Mouse (Mus musculus) neural tube, embryonic 15.5 days (tissue): ENCODE data around the gene Prr12. TPM values are rescaled to one million over a fixed set of nuclear protein-coding genes. Genes with fewer than 3 reads are reported as not detected.
A peak's percentile ranks its signal among the peaks of the same experiment; 100 is the strongest.
"Not testable (repeated sequence)": the region's sequence is repeated elsewhere in the genome, so short reads cannot be mapped to it uniquely, and the experiment has no call there.

Experiments
- ATAC-seq: fragments of 200-750 bp; cut with Nextera tagmentation; 2 replicates; pipeline ENCODE4 v1.8.0; 2017; ENCODE audit warnings: mild to moderate bottlenecking, moderate TSS enrichment, moderate library complexity; ENCODE audit not compliant: low FRiP score
- H3K27ac ChIP-seq: fragments of 300-500 bp; sonication (generic); replicated peaks from 2 replicates; pipeline ENCODE4 v1.5.1; 2015; ENCODE audit warnings: mild to moderate bottlenecking, inconsistent platforms
- H3K27me3 ChIP-seq: fragments of 300-500 bp; sonication (generic); replicated peaks from 2 replicates; pipeline ENCODE4 v1.6.1; 2015; ENCODE audit warnings: inconsistent platforms
- H3K36me3 ChIP-seq: fragments of 300-500 bp; sonication (generic); 2 replicates; pipeline ENCODE4 v1.6.1; 2015; ENCODE audit warnings: inconsistent platforms
- H3K4me1 ChIP-seq: fragments of 300-500 bp; sonication (generic); 2 replicates; pipeline ENCODE4 v1.6.1; 2015; ENCODE audit warnings: inconsistent platforms
- H3K4me2 ChIP-seq: fragments of 300-500 bp; sonication (generic); 2 replicates; pipeline ENCODE4 v1.6.1; 2015; ENCODE audit warnings: inconsistent platforms, mild to moderate bottlenecking, moderate library complexity
- H3K4me3 ChIP-seq: fragments of 300-500 bp; sonication (generic); replicated peaks from 2 replicates; pipeline ENCODE4 v1.5.1; 2015; ENCODE audit warnings: mild to moderate bottlenecking, inconsistent platforms
- H3K9ac ChIP-seq: fragments of 300-500 bp; sonication (generic); replicated peaks from 2 replicates; pipeline ENCODE4 v1.6.1; 2015; ENCODE audit warnings: mild to moderate bottlenecking, inconsistent platforms
- H3K9me3 ChIP-seq: fragments of 300-500 bp; sonication (generic); replicated peaks from 2 replicates; pipeline ENCODE4 v1.6.1; 2016; ENCODE audit warnings: inconsistent platforms
- WGBS: fragments of 180-500 bp; shearing (Covaris S2); methylation state at CpG from one replicate; pipeline ENCODE4 v1.1.7; 2015; ENCODE audit warnings: mixed read lengths; 5-methylcytosine and 5-hydroxymethylcytosine counted together
- polyA plus RNA-seq: library from polyadenylated mRNA; unstranded; fragments of >200 nt; fragmentation: Nextera tagmentation; extraction: Ambion mirVana; gene quantifications from 2 replicates; pipeline ENCODE4 v1.2.1, GENCODE M21; 2015

Gene Prr12
- 11.4 and 12.3 TPM in 2 replicates for polyA plus RNA-seq

- H3K4me1 ChIP-seq, result peaks cover 43% of the 10 kb centered on the region
Observed at GRCm38 (mm10) chr7:45052862-45053116, at the start of gene Prr12. Gene Prr12 (minus strand): TSS chr7:45052881.

GRCm38 (mm10) chr7:45102441-45102840, 49.8 kb upstream of the Prr12 start:
- Histone ChIP-seq H3K4me2 (peak overlapping the region; percentile 42), H3K9ac (no peak overlapping the region), H3K9me3 (no peaks in the 10 kb centered on the region), H3K27me3 (no peaks in the 10 kb centered on the region), H3K27ac (no peak overlapping the region), H3K4me1 (no peaks in the 10 kb centered on the region), H3K4me3 (no peak overlapping the region), H3K36me3 (no peaks in the 10 kb centered on the region)
- WGBS, result 89% methylated on average over 11 of the region's 11 CpGs
- ATAC-seq, result no peak

More at GRCm38 (mm10) chr7:45052862-45053116, at the start of gene Prr12:
- Histone ChIP-seq H3K27me3 (no peaks in the 10 kb centered on the region), H3K36me3 (peaks cover 25% of the 10 kb centered on the region), H3K4me2 (peak within 1 kb of the TSS; percentile 97), H3K4me3 (peak within 1 kb of the TSS; percentile 81), H3K9ac (peak within 1 kb of the TSS; percentile 66), H3K27ac (peak within 1 kb of the TSS; percentile 99), H3K9me3 (no peaks in the 10 kb centered on the region)
- 0% methylated on average over 4 of the region's 18 CpGs for WGBS
- ATAC-seq, result no peak

DNA sequence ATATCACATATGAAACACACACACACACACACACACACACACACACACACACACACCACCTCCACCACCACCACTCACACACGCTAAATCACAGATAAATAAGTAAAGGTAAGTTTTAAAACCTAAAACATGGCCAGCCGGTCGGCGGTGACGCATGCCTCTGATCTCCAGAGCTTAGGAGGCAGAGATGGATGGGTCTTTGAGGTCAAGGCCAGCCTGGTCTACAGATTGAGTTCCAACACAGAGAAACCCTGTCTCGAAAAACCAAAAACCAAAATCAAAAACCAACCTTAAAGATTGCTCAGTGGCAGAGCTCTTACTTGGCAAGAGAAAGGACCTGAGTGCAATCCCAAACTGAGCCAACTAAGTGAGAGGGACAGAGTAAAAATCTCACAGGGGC, 47.4 kb upstream of the Prr12 start:
- Histone ChIP-seq H3K4me3 (no peak overlapping the region), H3K27me3 (no peaks in the 10 kb centered on the region), H3K36me3 (no peaks in the 10 kb centered on the region), H3K27ac (no peak overlapping the region), H3K9ac (no peak overlapping the region), H3K9me3 (no peaks in the 10 kb centered on the region), H3K4me2 (no peak overlapping the region), H3K4me1 (no peaks in the 10 kb centered on the region)
- ATAC-seq, result no peak
- 97% methylated on average over 6 of the region's 6 CpGs for WGBS

DNA sequence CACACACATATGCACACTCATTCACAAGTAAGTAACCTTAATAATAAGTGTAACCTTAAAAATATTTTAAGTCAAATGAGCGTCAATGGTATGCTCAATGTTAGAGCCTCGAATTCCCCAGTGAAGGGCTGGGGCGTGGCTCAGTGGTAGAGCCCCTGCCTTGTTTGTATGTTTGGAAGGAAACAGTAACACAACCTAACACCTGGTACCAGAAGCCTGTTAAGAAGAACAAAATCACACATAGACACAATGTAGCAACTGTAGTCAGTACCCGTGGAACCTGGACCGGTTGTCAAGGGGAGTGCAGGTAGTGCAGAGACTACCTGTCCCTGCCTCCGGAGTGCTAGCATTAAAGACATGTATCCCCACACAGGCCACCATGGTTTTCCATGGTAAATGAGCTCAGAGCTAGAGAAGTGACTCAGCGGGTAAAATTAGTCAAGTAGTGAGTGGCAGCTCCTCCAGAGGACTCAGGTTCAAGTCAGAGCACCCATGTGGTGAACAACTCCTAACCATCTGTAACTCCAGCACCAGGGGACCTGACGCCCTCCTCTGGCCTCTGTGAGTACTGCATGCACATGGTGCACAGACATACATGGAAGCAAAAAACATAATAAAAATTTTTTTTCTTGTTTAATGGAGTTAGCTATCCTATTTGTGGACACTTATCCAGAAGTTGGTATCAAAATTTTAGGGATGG, 46.0 kb upstream of the Prr12 start:
- WGBS, result 87% methylated on average over 8 of the region's 8 CpGs
- H3K9ac ChIP-seq, result no peak overlapping the region

DNA sequence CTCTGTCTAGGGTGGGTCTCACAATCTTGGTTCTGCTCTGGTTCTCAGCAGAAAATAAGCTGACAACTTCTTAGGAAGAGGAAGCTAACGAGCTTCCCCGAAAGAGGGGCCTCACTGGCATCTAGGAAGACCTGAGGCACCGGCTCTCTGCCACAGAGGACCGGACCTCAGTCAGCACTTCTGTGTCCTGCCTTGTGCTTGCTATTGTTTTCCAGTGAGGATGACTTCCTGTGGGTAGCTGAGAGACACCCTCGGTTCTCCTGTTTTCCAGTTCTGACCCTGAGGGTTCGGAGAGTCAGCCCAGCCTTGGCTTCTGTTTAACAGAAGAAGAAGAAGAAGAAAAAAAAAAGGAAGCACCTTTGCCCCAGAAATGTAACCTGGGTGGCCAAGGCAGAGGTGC, 44.8 kb upstream of the Prr12 start:
- no peak overlapping the region for H3K9ac ChIP-seq
- H3K9me3 ChIP-seq, result no peaks in the 10 kb centered on the region
- no peaks in the 10 kb centered on the region for H3K36me3 ChIP-seq
- no peak overlapping the region for H3K4me2 ChIP-seq
- no peak overlapping the region for H3K4me3 ChIP-seq
- no peak overlapping the region for H3K27ac ChIP-seq
- no peaks in the 10 kb centered on the region for H3K27me3 ChIP-seq
- WGBS, result 76% methylated on average over 6 of the region's 6 CpGs
- peaks cover 4% of the 10 kb centered on the region; the same call in 1 of the 2 replicates for H3K4me1 ChIP-seq
- no peak for ATAC-seq

More for the DNA sequence above, 46.0 kb upstream of the Prr12 start:
- ATAC-seq, result no peak
- H3K27me3 ChIP-seq, result no peaks in the 10 kb centered on the region
- H3K4me1 ChIP-seq, result no peaks in the 10 kb centered on the region
- H3K4me3 ChIP-seq, result no peak overlapping the region
- H3K36me3 ChIP-seq, result no peaks in the 10 kb centered on the region
- H3K4me2 ChIP-seq, result no peak overlapping the region
- H3K27ac ChIP-seq, result no peak overlapping the region
- no peaks in the 10 kb centered on the region for H3K9me3 ChIP-seq

DNA sequence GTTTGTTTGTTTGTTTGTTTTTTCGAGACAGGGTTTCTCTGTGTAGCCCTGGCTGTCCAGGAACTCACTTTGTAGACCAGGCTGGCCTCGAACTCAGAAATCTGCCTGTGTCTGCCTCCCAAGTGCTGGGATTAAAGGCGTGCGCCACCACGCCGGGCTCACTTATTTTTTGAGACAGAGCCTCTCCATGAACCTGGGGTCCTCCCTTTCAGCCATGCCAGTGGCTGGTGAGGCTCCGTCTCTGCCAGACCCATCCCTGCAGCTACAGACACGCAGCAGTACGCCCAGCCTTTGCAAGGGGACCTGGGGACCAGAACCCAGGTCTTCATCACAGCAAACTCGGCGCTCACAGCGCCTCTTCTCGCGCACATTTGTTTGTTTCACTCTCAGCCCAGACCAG, 43.3 kb upstream of the Prr12 start:
- 94% methylated on average over 14 of the region's 14 CpGs for WGBS
- not testable (repeated sequence) for ATAC-seq

DNA sequence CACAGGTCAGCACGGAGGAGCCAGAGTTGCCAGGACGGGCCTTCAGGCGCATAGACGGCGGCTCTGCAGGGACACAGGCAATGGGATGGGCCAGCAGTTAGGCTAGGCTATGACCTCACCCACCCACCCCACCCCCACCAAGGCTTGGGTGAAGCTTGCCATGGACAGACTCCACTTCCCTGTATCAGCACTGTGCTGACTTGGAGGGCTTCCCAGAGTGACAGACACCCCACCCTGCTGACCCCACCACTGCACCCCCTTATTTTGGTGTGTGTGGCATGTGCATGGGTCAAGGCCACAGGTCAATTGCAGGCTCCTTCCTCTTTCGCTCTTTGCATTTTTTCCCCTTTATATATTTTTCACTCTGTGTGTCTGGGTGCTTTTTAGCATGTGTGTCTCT, 42.7 kb upstream of the Prr12 start:
- Histone ChIP-seq H3K4me2 (no peak overlapping the region), H3K36me3 (no peaks in the 10 kb centered on the region), H3K9me3 (no peaks in the 10 kb centered on the region), H3K4me3 (no peak overlapping the region), H3K27me3 (no peaks in the 10 kb centered on the region), H3K27ac (no peak overlapping the region), H3K4me1 (peaks cover 18% of the 10 kb centered on the region), H3K9ac (no peak overlapping the region)
- WGBS, result 81% methylated on average over 6 of the region's 6 CpGs
- ATAC-seq, result no peak

More for the DNA sequence above, 43.3 kb upstream of the Prr12 start:
- peaks cover 17% of the 10 kb centered on the region for H3K4me1 ChIP-seq
- H3K4me3 ChIP-seq, H3K27ac ChIP-seq, H3K27me3 ChIP-seq, H3K4me2 ChIP-seq, H3K9me3 ChIP-seq, H3K9ac ChIP-seq, H3K36me3 ChIP-seq: not testable (repeated sequence)

GRCm38 (mm10) chr7:45094121-45094520, 41.4 kb upstream of the Prr12 start:
- H3K4me2 ChIP-seq, result no peak overlapping the region
- no peak overlapping the region for H3K4me3 ChIP-seq
- peaks cover 18% of the 10 kb centered on the region for H3K4me1 ChIP-seq
- no peaks in the 10 kb centered on the region for H3K36me3 ChIP-seq
- no peak for ATAC-seq
- no peaks in the 10 kb centered on the region for H3K27me3 ChIP-seq
- no peak overlapping the region for H3K27ac ChIP-seq
- 11% methylated on average over 7 of the region's 7 CpGs for WGBS
- H3K9me3 ChIP-seq, result no peaks in the 10 kb centered on the region
- H3K9ac ChIP-seq, result no peak overlapping the region

DNA sequence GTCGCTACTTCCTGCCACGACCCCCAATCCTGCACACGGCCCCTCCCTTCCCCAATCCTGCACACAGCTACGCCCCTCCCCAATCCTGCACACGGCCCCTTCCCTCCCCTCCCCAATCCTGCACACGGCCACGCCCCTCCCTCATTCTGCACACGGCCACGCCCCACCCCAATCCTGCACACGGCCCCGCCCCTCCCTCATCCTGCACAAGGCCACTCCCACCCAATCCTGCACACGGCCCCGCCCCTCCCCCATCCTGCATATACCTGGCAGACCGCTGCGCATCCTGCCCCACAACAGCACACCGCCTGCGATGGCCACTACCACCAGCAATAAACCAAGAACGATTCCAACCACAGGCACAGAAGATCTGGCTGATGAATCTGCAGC, 40.8 kb upstream of the Prr12 start:
- no peaks in the 10 kb centered on the region for H3K36me3 ChIP-seq
- no peak overlapping the region for H3K9ac ChIP-seq
- H3K9me3 ChIP-seq, result no peaks in the 10 kb centered on the region
- no peaks in the 10 kb centered on the region for H3K27me3 ChIP-seq
- H3K4me1 ChIP-seq, result peaks cover 18% of the 10 kb centered on the region
- WGBS, result 33% methylated on average over 18 of the region's 18 CpGs
- H3K4me2 ChIP-seq, result no peak overlapping the region
- no peak overlapping the region for H3K27ac ChIP-seq
- no peak for ATAC-seq
- no peak overlapping the region for H3K4me3 ChIP-seq

- Histone ChIP-seq H3K4me1 (peaks cover 18% of the 10 kb centered on the region), H3K9me3 (no peaks in the 10 kb centered on the region), H3K9ac (no peak overlapping the region), H3K27ac (no peak overlapping the region), H3K27me3 (no peaks in the 10 kb centered on the region), H3K36me3 (no peaks in the 10 kb centered on the region), H3K4me2 (no peak overlapping the region), H3K4me3 (no peak overlapping the region)
- 61% methylated on average over 12 of the region's 12 CpGs for WGBS
- no peak for ATAC-seq
Observed at GRCm38 (mm10) chr7:45092828-45093515, 40.3 kb upstream of the Prr12 start.

- Histone ChIP-seq H3K9ac (peak within 1 kb of the TSS; percentile 49), H3K4me2 (peak within 1 kb of the TSS; percentile 64), H3K27ac (peak within 1 kb of the TSS; percentile 18; the same call in 1 of the 2 replicates), H3K27me3 (no peaks in the 10 kb centered on the region), H3K4me1 (peaks cover 18% of the 10 kb centered on the region), H3K4me3 (peak within 1 kb of the TSS; percentile 41), H3K9me3 (no peaks in the 10 kb centered on the region), H3K36me3 (no peaks in the 10 kb centered on the region)
- peak; percentile 93 for ATAC-seq
- WGBS, result under 1% methylated on average over 16 of the region's 16 CpGs
Observed at GRCm38 (mm10) chr7:45092048-45092447, 39.4 kb upstream of the Prr12 start, which contains the start of gene Rcn3. Gene Rcn3 (minus strand): TSS chr7:45092221.
